Mouse (Mus musculus) left cerebral cortex, adult 8-10 months (tissue): Measurements from ENCODE around the gene Rasgef1c. TPM values are rescaled to one million over a fixed set of nuclear protein-coding genes. Genes with fewer than 3 reads are reported as not detected.
A peak's percentile ranks its signal among the peaks of the same experiment; 100 is the strongest.

Experiments used
- DNase-seq, 2 experiments: peaks; one replicate each; pipeline ENCODE4 v3.0.0; 2022; ENCODE audit warnings: low spot score in 2 of 2
- total RNA-seq, 4 experiments: library from RNA; stranded (reverse); gene quantifications; 2 replicates each; pipeline ENCODE4 v1.2.4; 2022

The Rasgef1c gene
- total RNA-seq, 4 experiments from 2014 or later = 30.9 to 37.4 (median 34.3) TPM

GRCm38 (mm10) chr11:49923539-49923938 lies 21.9 kb downstream of the Rasgef1c start:
- no peak for DNase-seq

- no peak for DNase-seq
Measured at GRCm38 (mm10) chr11:49926183-49926582, 24.5 kb downstream of the Rasgef1c start.

- DNase-seq = no peak
Measured at GRCm38 (mm10) chr11:49927169-49927568, 25.5 kb downstream of the Rasgef1c start.

- DNase-seq = no peak
Measured at GRCm38 (mm10) chr11:49927670-49928069, 26.0 kb downstream of the Rasgef1c start.

GRCm38 (mm10) chr11:49931037-49931625 lies 29.5 kb downstream of the Rasgef1c start:
- DNase-seq = no peak

GRCm38 (mm10) chr11:49931853-49932252 lies 30.2 kb downstream of the Rasgef1c start:
- no peak for DNase-seq

- DNase-seq = no peak
Measured at GRCm38 (mm10) chr11:49933811-49934210, 32.2 kb downstream of the Rasgef1c start.

- DNase-seq = peak in 1 of 2 experiments; percentile 78
Measured at GRCm38 (mm10) chr11:49934322-49934721, 32.7 kb downstream of the Rasgef1c start.

- no peak for DNase-seq
Measured at GRCm38 (mm10) chr11:49936458-49936857, 34.8 kb downstream of the Rasgef1c start.

- no peak for DNase-seq
Measured at GRCm38 (mm10) chr11:49937779-49938178, 36.1 kb downstream of the Rasgef1c start.

GRCm38 (mm10) chr11:49938258-49939164 lies 36.9 kb downstream of the Rasgef1c start:
- DNase-seq = peak; percentile 46 to 78

GRCm38 (mm10) chr11:49942841-49943240 lies 41.2 kb downstream of the Rasgef1c start:
- DNase-seq = no peak

GRCm38 (mm10) chr11:49943901-49944300 lies 42.3 kb downstream of the Rasgef1c start:
- DNase-seq = no peak

GRCm38 (mm10) chr11:49945726-49946125 lies 44.1 kb downstream of the Rasgef1c start:
- DNase-seq = no peak

- no peak for DNase-seq
Measured at GRCm38 (mm10) chr11:49949839-49950238, 48.2 kb downstream of the Rasgef1c start.

GRCm38 (mm10) chr11:49953616-49954015 lies 52.0 kb downstream of the Rasgef1c start:
- no peak for DNase-seq

GRCm38 (mm10) chr11:49955577-49956261 lies 54.1 kb downstream of the Rasgef1c start:
- peak in 1 of 2 experiments; percentile 53 for DNase-seq

- DNase-seq = no peak
Measured at GRCm38 (mm10) chr11:49958017-49958416, 56.4 kb downstream of the Rasgef1c start.

- peak in 1 of 2 experiments; percentile 60 for DNase-seq
Measured at GRCm38 (mm10) chr11:49961098-49961740, 59.6 kb downstream of the Rasgef1c start.

- DNase-seq = no peak
Measured at GRCm38 (mm10) chr11:49965320-49965719, 63.7 kb downstream of the Rasgef1c start.

GRCm38 (mm10) chr11:49969692-49970091 lies 68.1 kb downstream of the Rasgef1c start:
- no peak for DNase-seq
